Mouse (Mus musculus): Measurements from ENCODE around the gene Fndc9. TPM values are rescaled to one million over a fixed set of nuclear protein-coding genes. Genes with fewer than 3 reads are reported as not detected.
A peak's percentile ranks its signal among the peaks of the same experiment; 100 is the strongest.

Gene Fndc9
- total RNA-seq (2021), result not detected in 2 replicates
- long read RNA-seq, partial matches to known transcripts, result 0 of 1 reads
- long read RNA-seq, other reads (novel, unspliced or antisense), result 1 of 1 reads

DNA sequence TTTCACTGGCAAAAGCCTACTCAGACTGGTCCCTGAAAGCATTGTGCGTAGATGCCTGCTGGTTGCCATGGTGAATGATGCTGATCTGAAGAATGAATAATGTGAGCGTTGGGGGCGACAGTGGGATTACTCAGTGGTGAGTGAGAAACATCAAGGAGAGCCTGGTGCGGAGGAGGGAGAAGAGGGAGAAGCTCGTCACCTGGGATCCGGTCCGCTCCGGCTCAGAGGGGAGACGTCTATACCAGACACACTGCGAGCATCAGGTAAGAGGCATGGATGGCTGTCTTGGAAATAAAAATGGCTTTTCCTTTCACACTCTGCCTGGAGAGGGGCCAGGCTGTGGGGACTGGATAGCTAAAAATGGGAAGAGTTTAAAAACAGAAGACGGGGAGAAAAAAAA, at the start of gene Fndc9:
Fndc9 (plus strand) TSS at position 198 of the 400 bp plus-strand sequence.
- DNase-seq, result no peak

DNA sequence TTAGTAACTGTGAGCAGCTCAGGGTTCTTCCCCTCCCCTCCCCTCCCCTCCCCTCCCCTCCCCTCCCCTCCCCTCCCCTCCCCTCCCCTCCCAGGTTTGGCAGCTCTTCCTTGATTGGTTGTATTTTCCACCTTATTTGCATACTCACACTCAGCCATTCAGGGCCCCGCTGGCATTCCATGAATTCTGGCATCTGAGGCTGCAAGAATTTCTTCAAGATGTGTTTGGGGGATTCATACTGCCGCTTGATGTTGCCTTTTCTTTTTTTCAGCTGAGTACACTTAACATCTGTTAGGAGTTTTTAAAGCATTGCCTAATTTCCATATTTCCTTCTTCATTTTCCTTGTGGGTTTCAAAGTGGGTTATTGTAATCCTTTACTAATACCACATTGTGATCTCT, 47.0 kb upstream of the Fndc9 start:
- DNase-seq, result no peak

DNA sequence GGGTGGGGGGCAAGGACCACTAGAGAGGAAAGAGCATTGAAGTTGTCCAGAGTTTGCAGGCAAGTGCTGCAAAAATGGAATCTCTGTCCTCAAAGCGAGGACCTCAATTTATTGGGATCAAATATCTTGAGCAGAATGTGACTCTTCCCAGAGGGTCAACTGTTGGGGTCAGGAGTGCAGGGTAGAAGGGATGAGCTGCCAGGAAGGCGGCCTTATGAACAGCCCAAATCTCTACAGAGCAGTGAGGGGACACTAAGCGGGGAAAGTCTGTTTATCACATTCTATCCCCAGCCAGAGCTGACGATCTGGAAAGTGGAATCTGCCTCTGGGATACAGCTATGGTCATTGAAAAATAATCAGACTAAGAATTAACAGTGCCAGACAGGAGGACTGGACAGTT, 41.2 kb upstream of the Fndc9 start:
- no peak for DNase-seq

- no peak for DNase-seq
These were observed 34.7 kb upstream of the Fndc9 start for GRCm38 (mm10) chr11:46200664-46201063.

DNA sequence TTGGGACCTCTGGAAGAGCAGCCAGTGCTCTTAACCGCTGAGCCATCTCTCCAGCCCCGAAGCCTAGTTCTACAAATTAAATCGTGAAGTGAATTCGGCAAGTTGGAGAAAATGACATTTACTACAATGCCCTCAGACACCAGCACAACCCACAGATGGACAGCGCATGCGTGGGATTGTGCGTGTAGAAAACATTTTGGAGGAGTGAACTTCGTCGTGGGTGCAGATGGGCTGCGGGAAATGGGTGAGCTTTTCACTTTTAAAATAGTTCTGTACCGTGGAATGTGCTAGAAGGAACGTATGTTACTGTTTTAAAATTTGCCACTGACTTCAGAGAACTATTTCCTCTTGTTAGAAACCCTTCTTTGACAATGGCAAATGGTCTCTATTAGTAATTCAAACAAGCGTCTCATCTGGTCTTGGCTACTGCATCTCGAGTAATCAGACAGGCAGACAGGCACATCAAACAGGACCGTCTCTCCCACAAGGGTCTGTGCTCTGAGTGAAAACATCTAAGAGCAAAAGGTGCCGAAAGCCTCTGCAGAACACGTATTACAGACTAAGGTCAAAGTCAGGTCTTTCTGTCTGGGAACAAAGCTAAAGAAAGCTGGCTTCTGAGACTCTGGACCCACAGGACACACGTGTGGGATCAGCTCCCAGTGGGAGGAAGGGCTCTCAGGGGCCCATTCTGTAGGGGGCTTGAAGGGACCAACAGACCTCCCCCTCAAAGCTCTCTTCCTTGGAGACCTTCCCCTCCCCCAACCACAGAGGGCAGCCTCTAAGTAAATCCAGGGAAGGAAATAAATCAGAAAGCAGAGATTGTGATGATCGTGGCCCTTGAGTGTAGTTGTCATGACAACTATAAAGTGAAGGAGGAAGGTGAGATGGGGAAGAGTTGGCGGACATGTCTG, 33.4 kb upstream of the Fndc9 start:
- no peak for DNase-seq

DNA sequence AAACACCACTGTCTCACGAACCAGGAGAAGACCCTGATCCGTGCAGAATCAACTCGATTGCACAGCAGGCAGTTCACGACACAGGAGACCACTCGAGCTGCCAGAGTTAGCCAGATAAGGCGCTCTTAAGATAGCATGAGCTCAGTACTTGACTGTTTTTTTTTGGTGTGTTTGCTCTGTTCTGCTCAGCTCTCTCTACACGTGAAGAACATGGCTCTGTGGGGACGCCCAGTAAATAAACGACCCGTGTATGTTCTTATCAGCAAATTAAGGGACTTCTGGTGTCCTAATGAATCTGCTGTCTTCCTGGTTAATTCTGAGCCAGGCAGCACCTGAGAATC, 32.8 kb upstream of the Fndc9 start:
- DNase-seq, result no peak

DNA sequence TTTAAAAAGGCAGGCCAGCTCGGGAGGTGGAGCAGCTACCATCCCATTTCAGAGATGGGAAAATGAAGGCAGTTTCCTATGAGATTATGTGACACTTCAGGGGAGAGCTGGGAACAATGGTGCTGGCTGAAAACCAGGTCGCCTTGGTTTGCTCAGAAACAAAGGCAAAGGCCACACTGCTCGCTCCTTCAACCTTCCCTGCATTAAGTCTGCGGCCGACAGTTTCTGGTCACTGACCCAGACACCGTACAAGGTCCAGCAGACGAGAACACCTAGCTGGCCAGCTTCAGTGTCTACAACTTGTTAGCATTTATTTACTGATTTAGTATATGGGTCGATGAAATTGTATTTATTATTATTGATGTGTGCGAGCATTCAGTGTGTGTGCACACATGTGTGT, 30.5 kb upstream of the Fndc9 start:
- no peak for DNase-seq

DNA sequence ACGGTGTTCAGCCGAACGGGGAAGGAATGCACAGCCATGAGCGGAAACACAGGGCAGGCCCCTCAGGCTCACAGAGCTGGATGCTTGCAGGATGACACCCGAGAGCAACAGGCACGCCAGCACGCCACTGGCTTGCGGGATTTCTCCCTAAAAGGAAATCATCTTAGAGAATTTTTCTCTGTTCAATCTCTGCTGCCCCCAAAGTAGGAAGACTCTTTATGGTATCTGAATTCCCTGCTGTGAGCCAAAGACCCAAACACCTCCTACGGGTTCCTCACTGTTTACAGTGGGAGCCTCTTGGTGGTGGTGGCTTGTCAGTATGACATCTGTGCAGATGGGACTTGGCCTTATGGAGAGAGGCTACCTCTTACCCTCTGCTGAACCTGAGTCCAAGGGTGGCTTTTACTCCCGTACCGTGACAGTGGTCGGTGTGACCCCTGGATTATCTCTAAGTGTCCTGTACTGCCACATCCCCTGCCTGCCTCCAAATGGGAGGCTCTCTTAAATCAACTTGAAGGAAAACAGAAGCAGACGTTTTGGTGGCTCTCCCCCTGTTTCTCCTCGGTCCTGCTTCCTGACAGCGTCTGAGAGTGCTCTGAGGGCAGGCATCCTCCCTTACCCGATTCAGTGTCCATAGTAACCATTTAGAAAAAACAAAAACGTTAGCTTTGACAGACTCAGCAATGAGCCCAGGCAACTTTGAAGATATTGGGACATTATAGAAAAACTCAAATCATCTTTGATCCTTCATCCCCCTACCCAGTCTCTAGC, 29.5 kb upstream of the Fndc9 start:
- DNase-seq, result no peak

GRCm38 (mm10) chr11:46209884-46210283, 25.4 kb upstream of the Fndc9 start:
- DNase-seq, result no peak

DNA sequence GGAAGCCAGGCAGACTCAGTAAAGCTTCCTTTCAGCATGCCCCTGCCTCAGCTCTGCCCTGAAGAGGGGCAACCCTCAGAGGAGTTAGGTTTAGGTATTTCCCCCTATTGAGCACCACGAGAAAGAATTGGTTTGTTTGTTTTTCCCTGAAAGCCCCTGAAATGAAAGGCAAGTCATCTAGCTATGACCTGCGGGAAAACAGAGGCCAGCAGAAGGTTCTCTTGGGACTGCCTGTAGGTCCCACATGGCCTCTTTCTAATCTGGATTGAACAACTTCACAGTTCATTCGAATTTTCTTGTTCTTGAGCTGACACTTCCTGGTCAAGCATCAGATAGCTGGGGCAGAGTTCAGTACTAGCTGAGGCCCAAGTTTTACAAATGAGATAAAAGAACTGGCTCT, 23.5 kb upstream of the Fndc9 start:
- no peak for DNase-seq

DNA sequence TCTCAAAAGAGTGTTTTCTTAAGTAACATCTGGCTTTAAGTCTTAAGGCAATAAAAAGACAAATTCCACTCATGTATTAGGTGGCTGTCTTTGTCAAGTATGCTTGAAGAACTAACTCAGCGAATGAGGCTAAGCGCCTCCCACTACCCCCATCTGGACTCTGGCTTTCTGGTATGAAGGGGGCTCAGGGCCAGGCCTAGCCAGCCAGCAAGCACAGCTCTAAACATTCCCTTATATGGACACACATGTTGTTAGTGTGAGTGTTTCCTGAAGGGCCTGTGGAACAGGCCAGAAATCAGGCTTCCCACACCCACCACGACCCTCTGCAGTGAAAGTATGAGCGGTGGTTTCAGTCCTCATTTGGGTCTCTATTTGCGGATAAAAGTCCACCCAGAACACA, 21.5 kb upstream of the Fndc9 start:
- DNase-seq, result no peak

DNA sequence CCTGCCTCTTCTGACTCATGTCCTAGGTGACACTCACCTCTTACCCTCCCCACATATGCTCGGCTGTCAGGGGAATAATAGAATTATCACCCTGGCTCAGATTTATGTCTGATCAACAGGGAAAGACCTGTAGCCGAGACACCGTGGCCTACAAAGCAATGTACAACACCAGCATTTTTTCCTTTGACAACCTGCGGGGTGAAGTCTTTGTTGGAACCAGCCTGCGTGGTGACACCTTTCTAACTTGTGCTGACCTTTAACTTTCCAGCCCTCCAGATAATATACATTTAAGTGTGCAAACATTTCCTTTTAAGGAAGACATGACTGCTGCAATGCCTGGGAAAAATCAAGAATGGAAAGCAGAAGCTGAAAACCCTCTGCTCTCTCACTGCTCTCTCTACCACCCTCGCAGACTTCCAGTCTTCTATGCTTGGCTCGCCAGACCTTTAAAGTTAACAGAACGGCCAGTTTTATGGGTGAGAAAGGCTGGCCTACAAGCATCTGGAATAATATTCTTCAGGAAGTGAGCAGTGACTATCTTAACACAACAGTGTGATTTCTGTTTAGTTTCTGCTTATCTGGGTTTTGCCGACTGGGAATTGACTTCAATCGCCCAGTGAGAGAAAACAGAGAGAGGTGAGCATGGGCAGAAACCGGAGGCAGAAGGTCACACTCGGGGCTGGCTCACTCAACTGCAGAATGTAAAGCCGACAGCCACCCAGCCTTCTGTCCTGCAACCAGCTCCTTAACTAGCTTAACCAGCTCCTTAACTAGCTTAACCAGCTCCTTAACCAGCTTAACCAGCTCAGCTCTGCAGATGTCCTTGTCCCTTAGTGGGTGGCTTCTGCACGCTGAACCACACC, 20.7 kb upstream of the Fndc9 start:
- DNase-seq, result no peak

- DNase-seq, result peak; percentile 22
These were observed 20.0 kb upstream of the Fndc9 start for GRCm38 (mm10) chr11:46215354-46215753.

- DNase-seq, result peak; percentile 18
These were observed 18.7 kb upstream of the Fndc9 start for GRCm38 (mm10) chr11:46216669-46217068.

DNA sequence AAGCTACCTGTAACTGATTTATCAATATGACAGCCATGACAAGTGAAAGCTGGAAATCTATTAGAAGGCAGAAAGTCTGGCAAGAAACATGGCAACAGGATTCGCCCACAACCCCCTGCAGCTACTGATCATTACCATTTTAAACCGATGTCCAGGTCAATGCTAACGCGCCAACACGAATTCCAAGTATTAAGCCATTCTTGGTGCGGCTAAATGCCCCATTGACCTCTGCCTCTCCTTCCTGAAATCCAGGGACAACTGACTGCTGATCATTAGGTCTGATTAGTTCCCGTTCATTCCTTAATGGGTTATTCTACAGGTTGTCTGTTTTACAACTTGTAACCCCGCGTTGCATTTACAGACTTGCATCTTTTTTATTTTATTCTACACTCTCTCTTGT, 17.6 kb upstream of the Fndc9 start:
- DNase-seq, result no peak

GRCm38 (mm10) chr11:46218584-46218983, 16.7 kb upstream of the Fndc9 start:
- DNase-seq, result no peak

GRCm38 (mm10) chr11:46219380-46219779, 16.0 kb upstream of the Fndc9 start:
- no peak for DNase-seq

GRCm38 (mm10) chr11:46220211-46220610, 15.1 kb upstream of the Fndc9 start:
- no peak for DNase-seq

GRCm38 (mm10) chr11:46223575-46223974, 11.8 kb upstream of the Fndc9 start:
- no peak for DNase-seq

DNA sequence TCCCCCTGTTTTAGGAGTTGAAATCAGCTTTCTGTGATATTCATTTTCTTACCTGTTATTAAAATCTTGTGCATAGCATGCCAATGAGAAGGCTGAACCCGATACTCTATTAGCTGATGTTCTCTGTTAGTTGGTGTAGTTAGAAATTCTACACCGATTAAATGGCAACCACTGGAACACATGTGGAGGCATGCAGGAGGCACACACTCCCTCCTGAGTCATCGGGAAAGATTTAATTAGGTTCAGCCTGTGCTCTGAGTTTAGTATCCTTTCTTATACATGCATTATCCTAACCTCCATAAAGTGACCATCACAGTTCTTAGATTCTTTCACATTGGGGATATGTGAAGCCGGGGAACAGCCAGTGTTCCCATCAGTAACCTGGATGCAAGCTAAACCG, 10.0 kb upstream of the Fndc9 start:
- no peak for DNase-seq

DNA sequence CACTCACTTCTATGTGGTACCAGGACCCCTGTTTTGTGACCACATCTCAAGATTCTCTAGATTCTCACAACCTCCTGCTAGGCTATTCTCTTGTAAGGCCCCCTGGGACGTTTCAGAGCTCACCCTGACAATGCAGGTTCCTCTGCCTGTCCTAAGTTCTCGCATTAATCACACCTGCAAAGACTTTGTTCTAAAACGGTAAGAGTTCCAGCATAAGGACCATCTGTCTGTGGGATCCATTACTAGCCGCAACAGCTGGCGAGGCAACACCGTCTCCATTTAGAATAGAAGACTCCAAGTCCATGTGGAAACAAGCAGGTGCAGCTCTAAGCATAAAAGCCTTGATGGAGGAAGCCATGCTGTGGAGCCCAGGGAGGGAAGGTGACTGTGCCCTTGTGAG, 5.1 kb upstream of the Fndc9 start:
- no peak for DNase-seq

DNA sequence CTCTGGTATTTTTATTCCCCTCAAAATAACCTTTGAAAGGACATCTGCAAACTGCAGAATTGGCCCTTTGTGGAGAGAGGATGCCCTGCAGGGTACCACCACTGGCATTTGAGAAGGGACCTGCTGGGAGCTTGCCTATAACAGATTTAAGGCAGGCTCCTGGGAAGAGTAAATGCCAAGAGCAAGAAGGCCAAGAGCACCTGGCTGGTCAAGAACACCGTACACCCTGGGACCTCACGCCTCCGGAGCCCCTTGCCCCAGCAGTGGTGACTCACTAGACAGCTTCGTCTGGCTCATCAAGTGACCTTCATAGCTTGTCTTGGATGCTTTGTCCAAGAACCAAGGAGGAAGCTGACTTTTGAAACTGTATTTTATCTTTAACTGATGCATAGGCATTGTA, 2.5 kb upstream of the Fndc9 start:
- DNase-seq, result no peak

DNA sequence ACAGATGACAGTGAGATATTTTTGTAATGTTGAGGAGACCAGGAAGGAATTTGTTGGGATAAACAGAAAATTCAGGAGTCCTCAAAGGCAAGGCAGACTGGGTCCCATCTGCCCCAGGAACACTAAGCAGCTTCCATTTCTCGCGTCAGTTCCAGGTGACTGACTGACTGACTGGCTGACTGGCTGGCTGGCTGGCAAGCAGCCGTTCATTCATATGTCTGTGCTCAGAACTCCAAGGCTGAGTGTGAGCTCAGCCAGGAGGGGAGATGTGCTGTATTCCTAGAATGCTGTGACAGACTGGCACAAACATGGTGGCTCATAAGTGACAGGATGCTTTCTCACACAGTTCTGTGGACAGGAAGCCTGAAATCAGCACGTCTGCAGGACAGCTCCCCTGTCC, 1.4 kb upstream of the Fndc9 start:
- no peak for DNase-seq

All from adrenal gland, postnatal 25 days (tissue).